In the genomic region with DNA sequence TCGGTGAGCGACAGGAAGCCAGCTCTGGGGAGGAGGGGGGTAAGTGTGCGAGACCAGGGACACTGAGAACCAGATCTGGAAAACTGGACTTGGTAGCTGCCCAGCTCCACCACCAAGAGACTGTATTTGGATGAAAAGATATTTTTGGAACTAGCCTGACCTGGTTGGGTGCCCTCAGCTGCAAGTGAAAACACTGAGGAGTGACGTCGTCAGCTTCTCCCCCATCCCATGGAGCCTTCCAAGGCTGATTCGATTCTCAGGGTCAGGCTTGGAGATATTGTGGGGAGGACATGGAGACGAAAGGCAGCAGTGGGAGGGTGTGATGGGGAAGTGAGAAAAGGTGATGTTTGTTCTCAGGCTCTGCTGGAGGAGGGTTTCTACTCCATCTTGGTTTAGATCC, we compare ENCODE assay signal across 11 mouse cellular contexts. TPM values are rescaled to one million over a fixed set of nuclear protein-coding genes. Genes with fewer than 3 reads are reported as not detected.
DNase-seq lines count a peak whose midpoint lies in the region; ATAC-seq and TF ChIP-seq lines count a peak whose summit lies in the region.
"Had no signal": no experiment of that assay in that cellular context is flagged by ENCODE, and none has a peak within 500 bp of the region (broad histone marks: within the 10 kb centered on the region; RNA-seq: fewer than 3 reads in every experiment).

No protein-coding gene starts in this region.

- H3K9ac ChIP-seq in intestine, embryonic 15.5 days: no peak overlapping the region
- H3K9ac ChIP-seq: midbrain, embryonic 15.5 days had no signal

- peaks cover 7% of the 10 kb centered on the region for H3K36me3 ChIP-seq in spleen, adult 2 months (ENCODE audit: control insufficient read depth, insufficient read depth, low read length)
- H3K36me3 ChIP-seq in intestine, embryonic 15.5 days: no peaks in the 10 kb centered on the region

- 0 out of 2 replicates have a peak, but pooled peaks have one; percentile 12 for ATAC-seq in intestine, embryonic 15.5 days
- ATAC-seq: midbrain, embryonic 15.5 days had no signal

- H3K4me3 ChIP-seq in spleen, adult 2 months (ENCODE audit: extremely low read depth, insufficient read depth, insufficient read length): no peak overlapping the region
- no peak overlapping the region for H3K4me3 ChIP-seq in intestine, embryonic 15.5 days (replicated peaks)
- H3K4me3 ChIP-seq: forebrain, embryonic 10.5 days; midbrain, embryonic 15.5 days had no signal

- no peak overlapping the region for H3K4me2 ChIP-seq in intestine, embryonic 15.5 days (replicated peaks)
- H3K4me2 ChIP-seq: midbrain, embryonic 15.5 days had no signal

- H3K9me3 ChIP-seq in intestine, embryonic 15.5 days: no peaks in the 10 kb centered on the region
- H3K9me3 ChIP-seq: forebrain, embryonic 10.5 days; midbrain, embryonic 15.5 days had no signal

- no peak for TF ChIP-seq CTCF in spleen, adult 2 months (IDR thresholded peaks at IDR 0.05; ENCODE audit: extremely low read depth, insufficient read depth, insufficient read length, insufficient replicate concordance)

- H3K27ac ChIP-seq in spleen, adult 2 months (ENCODE audit: insufficient read depth, low read length): peak overlapping the region; percentile 76
- H3K27ac ChIP-seq in intestine, embryonic 15.5 days: no peak overlapping the region
- H3K27ac ChIP-seq: forebrain, embryonic 10.5 days; midbrain, embryonic 15.5 days had no signal

- peaks cover 44% of the 10 kb centered on the region for H3K4me1 ChIP-seq in spleen, adult 2 months (ENCODE audit: control insufficient read depth, insufficient read depth, insufficient read length)
- peaks cover 15% of the 10 kb centered on the region; the same call in 1 of the 2 replicates for H3K4me1 ChIP-seq in intestine, embryonic 15.5 days (replicated peaks)

- WGBS in spleen, adult 2 months: 29% methylated on average over 7 of the region's 7 CpGs
- WGBS in intestine, embryonic 15.5 days: 53% methylated on average over 7 of the region's 7 CpGs

- TF ChIP-seq POLR2A in spleen, adult 2 months (IDR thresholded peaks at IDR 0.05; ENCODE audit: low read depth, low read length): no peak

- peak; percentile 21 for DNase-seq in heart, adult 8-10 months (ENCODE audit: low spot score)
- no peak for DNase-seq in heart, postnatal 4 days
- DNase-seq in spleen, adult 2 months (ENCODE audit: low read depth in 1 of 2, low spot score in 2 of 2): no peak
- no peak for DNase-seq in spleen, adult 18-20 months
- DNase-seq in urinary bladder, adult 18-20 months (ENCODE audit: low spot score in 2 of 2): no peak
- DNase-seq in right cerebral cortex, postnatal 4 days: no peak
- DNase-seq: cerebellum, adult 11-12 months; gastrocnemius, postnatal 10 days had no signal

- H3K27me3 ChIP-seq in spleen, adult 2 months (ENCODE audit: control insufficient read depth, insufficient read depth, low read length): no peaks in the 10 kb centered on the region
- H3K27me3 ChIP-seq in intestine, embryonic 15.5 days (replicated peaks): no peaks in the 10 kb centered on the region
- H3K27me3 ChIP-seq: midbrain, embryonic 15.5 days had no signal

RNA-seq across cellular contexts. Expression of gene St6gal1, which starts 8.2 kb away (rescaled TPM):
- 1 to 10 TPM; 7.6 to 9.9 (median 8.8) TPM for total RNA-seq in heart, adult 8-10 months (2022)
- 10 to 100 TPM; 19.8 to 20.3 TPM for total RNA-seq in heart, postnatal 4 days (2021)
- polyA plus RNA-seq in spleen, adult 2 months (2012; rRNA removed): 30.5 and 33.1 TPM in 2 replicates
- polyA plus RNA-seq in intestine, embryonic 15.5 days (2015; fragmentation: Nextera tagmentation; extraction: Ambion mirVana): 15.7 and 17.5 TPM in 2 replicates
